Mouse (Mus musculus) heart, postnatal 10 days (tissue): ENCODE data around the gene Trip4. TPM values are rescaled to one million over a fixed set of nuclear protein-coding genes. Genes with fewer than 3 reads are reported as not detected.

Experiments used
- DNase-seq, 2 experiments: peaks; one replicate each; pipeline ENCODE4 v3.0.0; 2021
- intact Hi-C: fragments of 180-260 bp; cut with DNase I; formaldehyde crosslinking; loops from one replicate; pipeline ENCODE4 v1.15.1; 2025
- total RNA-seq, 2 experiments: library from RNA; stranded (reverse); gene quantifications; 2 replicates each; pipeline ENCODE4 v1.2.3; 2021

Trip4 gene
- 10 to 100 TPM; 21.1 to 21.4 TPM for total RNA-seq

DNA sequence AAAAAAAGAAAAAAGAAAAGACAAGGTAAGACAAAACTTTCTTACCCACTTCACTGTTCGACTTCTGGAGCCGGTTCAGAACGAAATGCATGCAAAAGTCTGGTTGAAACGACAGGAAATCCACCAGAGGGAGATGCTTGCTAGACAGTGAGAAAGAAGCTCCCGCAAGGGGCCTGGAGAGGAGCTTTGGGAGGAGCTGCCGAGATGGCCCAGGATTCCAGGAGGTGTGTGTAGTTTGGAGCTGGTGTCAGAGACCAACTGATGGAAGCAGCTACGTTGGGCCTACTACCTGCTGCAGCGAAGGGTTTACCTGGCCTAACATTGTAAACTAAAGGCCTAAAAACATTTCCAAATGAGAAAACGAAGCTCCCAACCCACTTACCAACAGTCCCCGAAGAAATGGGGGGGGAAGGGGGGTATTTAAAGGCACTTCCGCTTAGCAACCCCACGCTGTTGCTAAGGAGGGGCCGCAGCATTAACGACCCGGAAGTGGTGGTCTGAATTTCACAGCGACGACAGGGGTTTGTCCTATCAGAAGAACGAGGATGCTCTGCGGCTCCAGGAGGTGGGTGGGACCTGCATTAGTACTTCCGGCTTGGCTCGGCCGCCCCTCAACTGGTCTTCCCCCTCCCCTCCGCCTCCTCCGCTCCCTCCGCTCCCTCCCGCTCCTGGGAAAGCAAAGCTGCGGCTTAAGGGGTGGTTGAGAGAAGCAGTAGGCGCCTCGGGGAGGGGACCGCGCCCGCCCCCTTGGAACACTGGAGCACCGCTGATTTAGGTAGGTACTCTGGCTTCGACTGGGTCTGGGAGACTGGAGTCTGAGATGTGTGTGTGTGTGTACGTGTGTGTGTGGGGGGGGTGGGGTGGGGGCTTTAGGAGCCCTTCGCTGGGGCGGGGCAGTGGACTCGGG lies at the start of gene Trip4, which contains the start of gene Csnk1g1:
Gene Trip4, minus strand, starts transcription at position 401 of the 907 bp plus-strand sequence.
Gene Csnk1g1, plus strand, starts transcription at position 531 of the 907 bp plus-strand sequence.
- intact Hi-C loops, result loop anchor here (2.0 to 5.0 kb wide), 2 partner anchors 96 to 179 kb away; no protein-coding TSS in a partner anchor
- DNase-seq, result peak; percentile 96 to 97

DNA sequence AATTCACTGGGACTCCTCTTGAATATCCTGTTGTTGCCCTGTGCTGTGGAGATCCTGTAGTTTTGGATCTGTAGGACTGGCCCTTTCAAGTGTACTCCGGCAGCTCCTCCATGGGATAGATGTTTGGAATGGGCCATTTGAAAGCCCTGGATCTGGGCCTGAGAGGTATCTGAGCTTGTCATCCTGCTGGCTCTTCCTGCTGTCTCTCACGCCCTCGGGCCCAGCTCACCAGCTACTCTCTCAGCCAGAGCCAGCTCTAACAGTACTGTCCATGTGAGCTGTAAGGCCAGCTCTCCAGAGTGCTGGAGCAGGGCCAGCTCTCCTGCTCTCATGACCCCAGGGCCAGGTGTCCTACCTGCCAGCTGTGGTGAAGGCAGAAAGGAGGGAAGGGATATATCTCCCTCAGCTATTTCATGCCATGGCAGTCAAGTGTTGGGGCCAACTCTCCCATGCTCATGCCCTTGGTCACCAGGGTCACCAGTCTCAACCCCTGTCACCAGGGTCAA lies 42.5 kb upstream of the Trip4 start:
- intact Hi-C loops, result no loop called here
- peak in 1 of 2 experiments; percentile 4 for DNase-seq

DNA sequence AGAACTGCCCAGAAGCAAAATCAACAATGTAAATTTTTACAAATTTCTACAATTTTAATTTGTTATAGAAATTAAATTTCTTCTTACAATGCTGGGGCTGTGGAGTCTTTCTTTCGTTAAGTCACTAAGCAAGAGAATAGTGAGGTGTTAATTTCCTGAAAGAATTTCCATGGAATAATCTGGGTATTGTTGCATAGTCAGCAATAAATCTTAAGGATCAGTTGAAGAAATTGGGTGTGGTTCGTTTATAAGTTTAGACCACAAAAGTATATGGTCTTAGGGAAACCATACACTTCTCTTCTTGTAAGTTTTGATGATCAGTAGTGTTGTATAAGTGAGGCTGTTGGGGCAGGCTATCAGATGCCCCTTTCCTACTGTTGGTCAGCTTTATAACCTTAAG lies 29.0 kb upstream of the Trip4 start:
- intact Hi-C loops, result no loop called here
- no peak for DNase-seq

DNA sequence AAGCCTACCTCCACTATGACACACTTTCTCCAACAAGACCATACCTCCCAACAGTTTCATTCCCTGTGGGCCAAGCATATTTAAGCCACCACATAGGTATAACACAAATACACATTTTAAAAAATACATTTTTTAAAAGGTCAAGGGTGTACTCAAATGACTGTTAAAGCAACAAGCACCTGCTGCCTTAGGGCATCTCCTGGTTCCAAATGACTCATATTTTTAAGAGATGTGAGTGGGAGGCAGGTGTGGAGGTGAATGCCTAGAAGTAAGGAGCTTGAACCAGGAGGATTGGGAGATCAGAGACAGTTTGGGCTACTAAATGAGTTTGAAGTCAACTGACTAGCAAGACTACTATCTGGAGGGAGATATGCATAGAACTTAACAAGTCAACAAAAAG lies 21.2 kb upstream of the Trip4 start:
- intact Hi-C loops, result no loop called here

DNA sequence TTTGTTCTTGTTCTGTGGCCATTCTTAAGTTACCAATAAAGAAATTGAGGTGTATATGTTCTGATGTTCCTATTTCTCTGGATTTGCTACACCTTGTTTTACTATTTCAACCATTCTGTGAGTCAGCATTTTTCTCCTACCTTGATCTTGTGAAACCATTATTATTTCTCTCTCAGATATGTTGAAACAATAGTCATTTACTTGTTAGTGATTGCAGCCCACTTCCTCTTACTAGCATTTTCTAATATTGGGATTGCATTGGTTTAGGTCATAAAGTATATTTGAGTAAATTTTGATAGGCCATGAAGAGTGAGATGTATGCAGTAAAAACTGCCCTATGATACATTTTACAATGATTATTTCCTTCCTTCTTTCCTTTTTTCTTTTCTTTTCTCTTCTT lies 19.9 kb upstream of the Trip4 start:
- intact Hi-C loops, result no loop called here
- no peak for DNase-seq

More for the DNA sequence above, 21.2 kb upstream of the Trip4 start:
- DNase-seq, result no peak

DNA sequence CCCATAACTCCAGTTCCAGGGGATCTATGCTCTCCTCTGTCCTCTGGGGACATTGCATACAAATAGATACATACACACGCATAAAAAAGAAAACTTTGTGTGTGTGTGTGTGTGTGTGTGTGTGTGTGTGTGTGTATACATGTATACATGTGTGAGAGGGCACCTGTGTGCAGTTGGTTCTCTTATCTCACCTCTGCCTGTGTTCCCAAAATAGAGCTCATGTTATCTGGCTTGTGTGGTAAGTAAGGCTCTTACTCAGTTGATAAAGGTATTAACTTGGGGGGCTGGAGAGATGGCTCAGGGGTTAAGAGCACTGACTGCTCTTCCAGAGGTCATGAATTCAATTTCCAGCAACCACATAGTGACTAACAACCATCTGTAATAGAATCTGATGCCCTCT lies 8.4 kb upstream of the Trip4 start:
- DNase-seq, result no peak
- intact Hi-C loops, result no loop called here

DNA sequence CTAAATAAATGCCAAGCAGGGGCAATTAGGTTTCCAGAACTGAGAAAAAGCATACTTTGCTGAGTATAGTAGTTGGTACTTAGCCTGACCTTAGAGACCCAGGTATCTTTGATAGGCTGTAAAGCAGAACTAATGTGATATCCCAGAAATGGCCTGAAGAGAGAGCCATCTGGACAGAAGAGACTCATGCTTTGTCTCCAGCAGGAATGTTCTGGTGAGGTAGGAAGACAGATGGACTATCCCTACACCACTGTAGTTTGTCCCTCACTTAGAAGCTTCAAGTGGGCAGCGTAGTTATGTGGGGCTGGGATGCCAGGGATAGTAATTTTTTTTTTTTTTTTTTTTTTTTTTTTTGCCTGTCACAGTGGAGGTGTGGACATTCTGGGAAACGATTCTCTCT lies 5.4 kb upstream of the Trip4 start:
- DNase-seq, result no peak
- intact Hi-C loops, result no loop called here

DNA sequence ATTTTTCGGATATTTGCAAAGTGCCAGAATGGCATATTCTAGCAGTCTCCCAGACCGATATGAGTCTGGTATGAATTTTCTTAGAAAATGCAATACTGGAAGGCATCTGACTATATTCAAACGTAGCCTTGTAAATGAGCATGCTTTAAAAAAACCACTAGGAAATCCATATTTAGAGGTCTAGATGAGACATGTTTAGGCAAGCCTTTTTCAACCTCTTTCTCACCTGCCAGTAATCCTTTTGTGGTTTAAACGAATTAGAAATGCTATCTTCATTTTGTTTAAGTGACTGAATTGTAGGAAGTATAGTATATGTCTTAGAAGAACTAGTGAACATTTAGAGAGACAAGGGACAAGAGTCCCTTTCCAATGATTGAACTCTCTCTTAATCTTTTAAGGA lies 1.2 kb upstream of the Trip4 start:
- intact Hi-C loops, result loop anchor here (2.0 to 5.0 kb wide), 2 partner anchors 95 to 177 kb away; no protein-coding TSS in a partner anchor
- DNase-seq, result no peak

DNA sequence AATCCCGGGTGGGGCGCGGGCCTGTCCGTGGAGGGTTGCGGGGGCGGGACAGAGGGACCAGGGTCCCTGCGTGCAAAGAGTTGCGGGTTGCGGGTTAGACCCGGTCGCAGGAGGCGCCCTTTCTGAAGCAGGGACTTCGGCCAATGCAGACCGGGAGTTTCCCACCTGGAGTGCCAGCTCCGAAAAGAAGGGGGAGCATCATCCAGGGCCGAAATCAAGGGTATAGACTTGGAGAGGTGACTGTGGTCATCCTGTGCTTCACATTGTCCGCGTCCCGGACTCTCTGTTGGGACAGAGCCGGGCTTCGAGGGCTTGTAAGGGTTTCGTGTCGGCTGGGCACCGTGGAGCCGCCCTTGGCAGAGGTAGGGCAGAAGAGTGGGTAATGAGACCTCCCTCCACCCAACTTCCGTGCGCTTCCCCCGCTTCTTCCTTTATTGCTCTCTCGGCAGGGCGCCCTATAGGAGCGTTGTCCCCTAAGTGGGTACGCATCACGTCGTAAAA lies 757 bp upstream of the Trip4 start:
- peak; percentile 73 to 75 for DNase-seq
- intact Hi-C loops, result loop anchor here (2.0 to 5.0 kb wide), 2 partner anchors 95 to 178 kb away; no protein-coding TSS in a partner anchor

DNA sequence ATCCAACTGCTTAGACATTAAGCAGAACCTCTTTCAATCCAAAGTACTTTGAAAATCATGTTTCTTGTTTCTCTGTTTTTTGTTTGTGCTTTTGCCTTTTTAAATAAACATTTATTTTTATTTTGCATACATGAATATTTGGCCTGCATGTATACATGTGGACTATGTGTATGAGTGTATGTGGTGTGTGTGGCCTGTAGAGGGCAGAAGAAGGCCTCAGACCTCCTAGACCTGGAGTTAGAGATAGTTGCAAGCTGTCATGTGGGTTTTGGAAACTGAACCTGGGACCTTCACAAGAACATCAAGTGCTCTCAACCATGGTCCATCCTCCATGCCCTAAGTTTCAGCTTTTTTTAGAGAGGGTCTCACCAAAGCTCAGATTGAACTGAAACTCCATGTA lies 5.2 kb downstream of the Trip4 start:
- intact Hi-C loops, result no loop called here
- no peak for DNase-seq

DNA sequence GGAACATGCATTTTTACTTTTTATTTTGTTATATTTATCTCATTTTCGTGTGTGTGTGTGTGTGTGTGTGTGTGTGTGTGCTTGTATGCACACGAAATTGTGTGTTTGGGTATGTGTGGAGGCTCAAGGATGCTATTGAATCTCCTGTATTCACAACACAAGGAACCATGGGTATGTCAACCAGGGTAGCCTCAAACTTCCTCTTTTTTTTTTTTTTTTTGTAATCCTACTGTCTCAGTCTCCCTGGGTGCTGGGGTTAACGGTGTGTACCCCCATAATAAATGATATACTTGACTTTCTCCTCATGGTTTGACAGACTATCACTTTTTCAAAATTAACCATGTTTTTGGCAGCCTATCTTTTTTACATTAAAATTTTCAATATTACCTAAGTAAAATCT lies 5.7 kb downstream of the Trip4 start:
- intact Hi-C loops, result no loop called here
- no peak for DNase-seq

DNA sequence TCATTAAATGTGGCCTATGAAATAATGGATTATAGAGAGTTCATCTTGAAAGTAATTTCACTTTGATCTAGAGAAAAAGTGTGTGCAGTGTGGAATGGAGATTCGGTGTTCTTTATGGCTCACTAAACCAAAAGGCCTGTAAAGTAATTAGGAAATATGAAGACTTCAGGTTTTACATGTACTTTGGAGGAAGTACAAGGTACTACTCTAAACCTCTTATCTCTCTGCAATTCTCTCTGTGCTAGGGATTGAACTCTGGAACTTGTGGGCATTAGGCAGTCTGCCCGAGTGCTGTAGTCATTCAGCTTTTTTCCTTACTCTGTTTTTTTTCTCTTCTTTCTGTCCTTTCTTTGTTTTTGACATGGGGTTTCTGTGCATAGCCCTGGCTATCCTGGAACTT lies 11.6 kb downstream of the Trip4 start:
- no peak for DNase-seq
- intact Hi-C loops, result no loop called here

DNA sequence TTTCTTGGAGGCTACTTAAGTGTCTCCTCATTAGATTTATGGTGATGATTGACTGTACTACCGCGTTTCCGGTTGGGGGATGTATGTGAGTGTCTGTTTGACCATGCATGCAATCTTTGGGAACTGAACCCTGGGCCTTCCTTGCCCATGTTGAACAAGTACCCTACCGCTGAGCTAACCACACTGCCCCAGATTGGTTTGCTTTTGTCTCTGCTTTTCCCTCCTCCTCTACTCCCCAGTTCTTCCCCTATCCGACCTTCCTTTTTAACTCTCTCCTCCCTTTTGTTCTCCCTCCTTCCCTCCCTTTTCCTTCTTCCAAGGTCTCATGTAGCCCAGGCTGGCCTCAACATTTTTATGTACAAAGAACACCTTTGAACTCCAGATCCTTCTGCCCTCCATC lies 17.5 kb downstream of the Trip4 start:
- DNase-seq, result no peak
- intact Hi-C loops, result no loop called here

DNA sequence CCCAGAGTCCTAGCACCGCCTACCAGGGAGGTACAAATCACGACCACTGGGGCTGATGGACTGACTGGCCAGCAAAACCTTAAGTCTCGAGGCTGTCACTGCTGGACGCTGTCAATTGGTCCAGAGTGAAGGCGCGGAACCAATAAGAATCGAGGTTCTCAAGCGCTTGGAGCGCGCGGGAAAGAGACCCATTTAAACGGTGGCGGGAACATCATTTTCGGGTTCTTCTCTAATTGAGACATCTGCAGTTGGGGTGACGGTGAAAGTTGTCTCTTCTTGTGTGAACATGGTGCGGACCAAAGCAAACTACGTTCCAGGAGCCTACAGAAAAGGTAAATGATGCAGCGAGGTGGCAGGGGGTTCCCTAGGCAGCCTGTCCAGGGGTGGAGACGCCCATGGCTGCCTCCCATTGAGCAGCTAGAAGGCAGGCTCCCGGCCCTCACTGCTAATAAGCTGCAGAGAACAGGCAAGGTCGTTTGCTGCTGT lies 18.4 kb downstream of the Trip4 start, which contains the start of gene Pclaf:
Gene Pclaf, plus strand, starts transcription at position 95 of the 486 bp plus-strand sequence.
- intact Hi-C loops, result no loop called here
- DNase-seq, result peak; percentile 80 to 81

DNA sequence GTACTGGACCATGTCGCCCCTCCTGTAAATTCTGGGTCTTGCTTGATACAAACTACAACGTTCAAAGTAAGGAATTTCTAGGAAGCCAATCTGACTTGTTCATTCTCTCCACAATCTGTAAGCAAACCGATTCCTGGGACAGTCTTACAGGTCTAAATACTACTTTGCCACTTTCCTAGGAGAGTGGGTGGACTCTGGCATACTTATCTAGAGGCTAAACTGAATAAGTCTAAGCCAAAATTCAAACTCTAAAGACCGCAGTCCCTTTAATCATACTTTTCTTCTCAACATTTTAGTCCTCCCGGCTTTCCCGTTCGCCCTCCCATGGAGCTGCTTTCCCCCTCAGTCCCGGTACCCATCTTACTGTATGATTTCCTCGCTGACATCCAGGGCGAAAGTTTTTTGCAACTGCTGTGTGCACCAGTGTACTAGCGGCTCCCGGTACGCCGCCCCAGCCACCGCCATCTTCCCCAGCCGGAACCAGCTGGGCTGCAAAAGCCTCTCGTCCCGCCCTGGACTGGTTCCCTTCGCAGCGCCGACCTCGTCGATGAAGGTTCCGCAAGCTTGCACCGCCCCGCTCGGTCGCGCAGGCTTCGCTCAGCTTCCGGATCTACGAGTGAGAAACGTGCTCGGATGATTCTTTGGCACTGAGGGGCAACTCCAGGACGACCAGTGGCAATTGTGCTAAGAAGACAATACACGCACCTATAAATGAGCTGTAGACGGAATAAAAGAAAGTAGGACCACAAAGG lies 23.9 kb downstream of the Trip4 start:
- intact Hi-C loops, result no loop called here

DNA sequence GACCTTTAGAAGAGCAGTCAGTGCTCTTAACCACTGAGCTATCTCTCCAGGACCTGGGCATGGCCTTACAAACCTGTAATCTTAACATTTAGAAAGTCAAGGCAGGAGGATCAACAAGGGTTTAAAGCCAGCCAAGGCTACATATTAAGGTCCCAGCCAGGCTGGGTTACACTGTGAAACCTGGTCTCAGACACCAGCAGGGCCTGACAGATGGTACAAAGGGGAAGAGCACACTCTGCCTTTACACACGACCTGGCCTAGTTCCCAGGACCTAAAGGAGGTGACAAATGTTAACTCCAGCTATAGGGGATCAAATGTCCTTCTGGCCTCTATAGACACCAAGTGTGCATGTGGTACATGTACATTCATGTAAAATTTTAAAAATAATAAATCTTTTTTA lies 48.9 kb downstream of the Trip4 start:
- no peak for DNase-seq
- intact Hi-C loops, result no loop called here

More for the DNA sequence above, 23.9 kb downstream of the Trip4 start:
- DNase-seq, result peak; percentile 94 to 96

DNA sequence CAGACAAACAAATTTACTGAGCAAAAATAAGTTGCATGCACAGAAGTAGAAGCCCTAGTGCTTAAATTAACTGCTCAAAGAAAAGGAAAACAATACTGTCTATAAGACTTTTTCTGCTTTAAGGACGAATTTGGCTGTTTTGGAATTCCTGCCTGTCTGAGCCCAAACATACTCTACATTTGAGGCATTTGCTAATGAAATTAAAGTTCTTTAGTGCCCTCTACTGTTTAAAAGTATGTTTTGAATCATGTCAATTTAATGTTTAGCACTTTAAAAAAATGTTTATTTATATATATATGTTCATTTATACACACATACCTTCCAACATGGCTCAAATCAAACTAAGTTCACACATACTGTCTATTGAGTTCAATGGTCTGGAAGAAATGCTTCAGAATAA lies 58.4 kb downstream of the Trip4 start:
- intact Hi-C loops, result loop anchor here (1.0 to 2.0 kb wide), 2 partner anchors 185 to 245 kb away; no protein-coding TSS in a partner anchor
- DNase-seq, result no peak

DNA sequence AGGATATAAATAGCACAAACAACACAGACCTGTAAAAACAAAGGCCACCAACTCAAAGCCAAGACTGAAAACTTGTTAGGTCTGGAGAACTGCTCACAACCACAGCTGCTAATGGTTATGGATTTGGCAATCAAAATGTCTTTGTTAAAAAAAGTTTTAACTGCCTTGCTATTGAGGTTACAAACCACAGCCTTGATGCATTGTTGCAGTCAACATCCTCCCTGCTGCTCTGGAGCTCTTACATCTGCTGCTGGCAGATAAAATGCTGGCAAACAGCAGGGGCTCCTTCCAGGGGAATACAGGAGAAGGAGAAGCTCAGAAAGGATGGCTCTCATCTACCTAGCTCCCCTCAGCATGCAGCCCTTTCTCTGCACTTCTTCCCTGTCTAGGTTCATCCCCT lies 60.4 kb downstream of the Trip4 start:
- intact Hi-C loops, result loop anchor here (2.0 kb wide), 1 partner anchor 153 kb away; no protein-coding TSS in a partner anchor
- peak; percentile 57 for DNase-seq

DNA sequence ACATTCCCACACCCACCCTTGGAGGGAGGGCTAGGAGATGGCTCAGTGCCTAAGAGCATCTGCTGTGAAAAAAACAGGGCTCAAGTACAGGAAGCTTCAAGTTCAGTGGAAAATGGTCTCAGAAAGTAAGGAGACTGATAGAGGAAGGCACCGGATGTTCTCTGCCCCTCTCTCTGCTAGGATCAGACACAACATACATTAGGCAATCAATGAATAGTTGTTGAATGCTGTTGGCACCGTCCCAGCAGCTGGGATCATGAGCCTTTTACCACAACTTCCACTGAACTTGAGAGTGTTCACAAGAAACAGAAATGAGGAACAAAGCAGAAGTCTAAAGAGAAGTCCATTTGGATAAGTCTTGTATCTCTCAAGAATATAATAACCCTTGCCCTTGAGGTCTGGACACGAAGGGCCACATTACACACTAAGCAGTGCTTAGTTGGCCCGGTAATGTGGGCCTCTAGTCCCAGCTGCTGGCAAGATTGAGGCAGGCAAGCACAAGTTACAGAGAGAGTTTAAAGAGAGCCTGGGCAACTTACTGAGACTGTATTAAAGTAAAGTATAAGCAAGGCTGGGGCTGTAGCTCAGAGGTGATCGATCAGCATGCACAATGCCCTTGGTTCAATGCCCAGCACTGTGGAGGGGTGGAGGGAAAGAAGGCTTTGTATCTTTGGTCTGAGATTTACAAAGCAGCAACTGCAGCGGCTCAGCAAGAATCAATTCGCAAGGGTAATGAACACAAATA lies 64.0 kb downstream of the Trip4 start:
- DNase-seq, result peak; percentile 28 to 35
- intact Hi-C loops, result no loop called here

DNA sequence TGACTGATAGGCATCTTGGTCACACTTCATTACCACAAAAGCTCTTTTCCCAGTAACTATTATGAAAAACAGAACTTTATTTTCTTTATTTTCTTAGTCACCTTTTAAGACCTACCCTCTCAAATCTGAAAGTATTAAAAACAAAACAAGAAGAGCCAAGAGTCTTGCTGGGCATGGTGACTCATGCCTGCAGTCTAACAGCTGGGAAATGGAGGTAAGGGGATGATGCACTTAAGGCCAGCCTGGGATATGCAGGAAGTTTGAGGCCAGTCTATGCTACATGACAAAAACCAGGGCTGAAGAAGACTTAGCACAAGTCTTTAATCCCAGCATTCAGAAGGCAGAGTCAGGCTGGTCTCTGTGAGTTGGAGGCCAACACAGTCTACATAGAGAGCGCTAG lies 68.8 kb downstream of the Trip4 start:
- no peak for DNase-seq
- intact Hi-C loops, result no loop called here
